Mouse (Mus musculus) lung, postnatal 0 days (tissue): ENCODE results near the gene Klk1b24. TPM values are rescaled to one million over a fixed set of nuclear protein-coding genes. Genes with fewer than 3 reads are reported as not detected.
"Not testable (repeated sequence)": the region's sequence is repeated elsewhere in the genome, so short reads cannot be mapped to it uniquely, and the experiment has no call there.

Source experiments
- ATAC-seq: fragments of 200-750 bp; cut with Nextera tagmentation; 2 replicates; pipeline ENCODE4 v1.8.0; 2017; ENCODE audit warnings: moderate library complexity
- DNase-seq: peaks from one replicate; pipeline ENCODE4 v3.0.0-alpha.2; 2016; ENCODE audit warnings: low spot score
- H3K27ac ChIP-seq: fragments of 300-500 bp; sonication (generic); 2 replicates; pipeline ENCODE4 v1.5.1; 2014; ENCODE audit warnings: antibody characterized with exemption, mild to moderate bottlenecking, low read length, mixed read lengths
- H3K27me3 ChIP-seq: fragments of 300-500 bp; sonication (generic); replicated peaks from 2 replicates; pipeline ENCODE4 v1.6.1; 2014; ENCODE audit warnings: low read length, mixed read lengths; ENCODE audit not compliant: insufficient read depth
- H3K36me3 ChIP-seq: fragments of 300-500 bp; sonication (generic); 2 replicates; pipeline ENCODE4 v1.6.1; 2014; ENCODE audit warnings: low read length, mixed read lengths; ENCODE audit not compliant: insufficient read depth
- H3K4me1 ChIP-seq: fragments of 300-500 bp; sonication (generic); 2 replicates; pipeline ENCODE4 v1.6.1; 2014; ENCODE audit warnings: antibody characterized with exemption, low read depth, low read length, mixed read lengths; ENCODE audit not compliant: insufficient read depth
- H3K4me2 ChIP-seq: fragments of 300-500 bp; sonication (generic); replicated peaks from 2 replicates; pipeline ENCODE4 v1.6.1; 2014; ENCODE audit warnings: low read depth, mild to moderate bottlenecking, low read length, moderate library complexity, mixed read lengths
- H3K4me3 ChIP-seq: fragments of 300-500 bp; sonication (generic); 2 replicates; pipeline ENCODE4 v1.5.1; 2014; ENCODE audit warnings: low read depth, low read length
- H3K9ac ChIP-seq: fragments of 300-500 bp; sonication (generic); replicated peaks from 2 replicates; pipeline ENCODE4 v1.6.1; 2014; ENCODE audit warnings: low read depth, mild to moderate bottlenecking
- H3K9me3 ChIP-seq: fragments of 300-500 bp; sonication (generic); 2 replicates; pipeline ENCODE4 v1.6.1; 2016; ENCODE audit warnings: low read length, mixed read lengths
- CTCF ChIP-seq: IDR thresholded peaks from 2 replicates; pipeline ENCODE4 v1.5.1; 2016; ENCODE audit warnings: antibody characterized with exemption, mild to moderate bottlenecking
- EP300 ChIP-seq: IDR thresholded peaks from 2 replicates; pipeline ENCODE4 v1.6.1; 2016; ENCODE audit warnings: antibody characterized with exemption, mild to moderate bottlenecking, control low read depth
- WGBS: fragments of 180-500 bp; shearing (Covaris S2); extraction: QIAGEN DNeasy Blood & Tissue Kit; methylation state at CpG from one replicate; pipeline ENCODE4 v1.1.7; 2014; 5-methylcytosine and 5-hydroxymethylcytosine counted together
- polyA plus RNA-seq: library from polyadenylated mRNA; unstranded; fragments of >200 nt; fragmentation: Nextera tagmentation; extraction: Ambion mirVana; gene quantifications from 2 replicates; pipeline ENCODE4 v1.2.1, GENCODE M21; 2015

The Klk1b24 gene
- polyA plus RNA-seq, 1 experiment from 2014 or later: not detected

DNA sequence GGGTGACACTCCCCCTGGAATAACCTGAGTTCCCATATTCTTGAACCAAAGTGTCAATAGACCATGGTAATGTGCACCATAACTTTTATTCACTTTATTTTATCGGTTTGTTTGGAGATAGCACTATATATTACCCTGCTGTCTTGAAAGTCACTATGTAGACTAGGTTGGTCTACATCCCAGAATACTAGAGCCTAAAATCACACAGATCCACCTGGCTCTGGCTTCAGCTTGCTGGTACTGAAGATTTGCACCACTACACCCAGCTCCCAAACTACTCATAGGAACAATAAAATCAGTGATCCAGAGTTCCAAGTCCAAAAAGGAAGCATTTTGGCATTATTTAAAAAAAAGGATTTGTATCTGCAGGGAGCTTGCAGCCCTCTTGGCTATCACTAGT is 27.6 kb downstream of the Klk1b24 start, which contains the start of gene Klk1b5:
Gene Klk1b5 (plus strand): TSS at position 301 of the 400 bp plus-strand sequence.
- WGBS: 76% methylated on average over 1 of the region's 1 CpGs
- H3K27me3 ChIP-seq: no peaks in the 10 kb centered on the region
- H3K4me2 ChIP-seq: no peak within 1 kb of the TSS
- H3K27ac ChIP-seq: no peak within 1 kb of the TSS
- ATAC-seq (no peak), DNase-seq (no peak)
- H3K9ac ChIP-seq: no peak within 1 kb of the TSS
- H3K9me3 ChIP-seq: no peaks in the 10 kb centered on the region
- TF ChIP-seq EP300 (no peak), CTCF (no peak)
- no peaks in the 10 kb centered on the region for H3K36me3 ChIP-seq
- H3K4me1 ChIP-seq: no peaks in the 10 kb centered on the region
- H3K4me3 ChIP-seq: no peak within 1 kb of the TSS

DNA sequence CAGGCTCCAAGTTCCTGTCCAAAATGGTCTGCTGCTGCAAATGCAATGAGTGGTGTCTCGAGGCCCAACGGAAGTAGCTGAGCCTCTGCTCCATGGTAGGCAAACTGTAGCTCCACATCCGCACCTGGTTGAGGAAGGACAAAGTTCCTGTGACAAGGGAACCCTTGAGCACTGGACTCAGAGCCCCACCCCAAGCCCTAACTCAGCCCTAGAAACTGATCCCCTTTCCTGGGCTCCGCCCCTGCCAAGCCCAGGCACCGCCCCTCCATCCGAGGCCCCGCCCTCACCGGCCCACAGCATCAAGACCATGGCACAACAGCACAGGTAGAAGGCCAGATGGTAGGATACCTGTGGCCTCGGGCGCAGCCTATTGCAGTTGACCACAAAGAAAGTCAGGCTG is 33.6 kb downstream of the Klk1b24 start:
- H3K4me1 ChIP-seq: not testable (repeated sequence)

DNA sequence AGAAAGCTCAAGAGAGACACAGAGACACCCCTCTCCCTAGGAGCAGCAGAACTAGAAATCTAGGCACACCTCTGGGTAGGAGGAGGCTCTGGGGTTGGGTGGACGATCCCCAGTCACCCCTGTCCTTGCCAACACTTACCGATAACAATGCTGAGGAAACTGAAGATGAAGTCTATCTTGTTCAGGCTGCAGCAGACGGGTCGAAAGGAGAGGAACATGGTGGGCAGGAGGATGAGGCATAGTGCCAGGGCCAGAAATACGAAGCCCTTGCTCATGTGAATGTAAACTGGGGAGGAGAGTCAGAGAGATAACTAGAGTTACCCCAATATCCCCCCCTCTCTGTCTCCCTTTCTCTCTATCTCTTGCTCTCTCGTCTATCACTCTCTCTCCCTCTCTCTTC is 34.3 kb downstream of the Klk1b24 start:
- not testable (repeated sequence) for H3K4me1 ChIP-seq, H3K27ac ChIP-seq, DNase-seq, H3K27me3 ChIP-seq, H3K4me2 ChIP-seq, H3K4me3 ChIP-seq, H3K9me3 ChIP-seq, H3K36me3 ChIP-seq, ATAC-seq, H3K9ac ChIP-seq
- WGBS: 53% methylated on average over 6 of the region's 6 CpGs

More for the DNA sequence above, 33.6 kb downstream of the Klk1b24 start:
- H3K4me3 ChIP-seq, DNase-seq, H3K36me3 ChIP-seq, H3K27ac ChIP-seq, H3K27me3 ChIP-seq, H3K4me2 ChIP-seq, ATAC-seq, H3K9me3 ChIP-seq, H3K9ac ChIP-seq: not testable (repeated sequence)
- 56% methylated on average over 8 of the region's 10 CpGs for WGBS

DNA sequence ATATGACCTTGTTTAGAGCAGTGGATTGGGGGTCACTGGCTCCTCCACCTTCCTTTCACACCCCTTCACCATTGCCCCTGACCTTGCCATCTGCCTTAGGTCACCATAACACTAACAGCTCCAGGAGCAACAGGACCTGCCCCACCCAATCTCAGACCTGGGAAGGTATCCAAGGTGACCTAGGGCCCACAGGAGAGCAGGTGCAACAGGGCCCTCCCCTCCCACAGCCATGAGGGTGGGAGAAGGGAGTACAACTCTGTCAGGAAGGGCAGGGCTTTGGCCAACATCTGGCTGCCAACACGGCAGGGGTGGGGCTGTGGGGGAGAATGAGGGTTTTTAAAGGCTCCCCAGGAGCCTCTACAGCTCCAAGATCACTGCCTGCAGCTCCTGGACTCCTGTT is 37.0 kb downstream of the Klk1b24 start, which contains the start of gene Klk1:
Gene Klk1 (plus strand): TSS at position 285 of the 400 bp plus-strand sequence.
- no peak within 1 kb of the TSS for H3K4me2 ChIP-seq
- ATAC-seq (no peak), DNase-seq (no peak)
- H3K27me3 ChIP-seq: no peaks in the 10 kb centered on the region
- no peak within 1 kb of the TSS for H3K4me3 ChIP-seq
- no peak within 1 kb of the TSS for H3K27ac ChIP-seq
- no peaks in the 10 kb centered on the region for H3K4me1 ChIP-seq
- no peaks in the 10 kb centered on the region for H3K36me3 ChIP-seq
- whole genome bisulfite sequencing: 40% methylated on average over 1 of the region's 1 CpGs
- no peak within 1 kb of the TSS for H3K9ac ChIP-seq
- TF ChIP-seq CTCF (no peak), EP300 (no peak)
- H3K9me3 ChIP-seq: no peaks in the 10 kb centered on the region

DNA sequence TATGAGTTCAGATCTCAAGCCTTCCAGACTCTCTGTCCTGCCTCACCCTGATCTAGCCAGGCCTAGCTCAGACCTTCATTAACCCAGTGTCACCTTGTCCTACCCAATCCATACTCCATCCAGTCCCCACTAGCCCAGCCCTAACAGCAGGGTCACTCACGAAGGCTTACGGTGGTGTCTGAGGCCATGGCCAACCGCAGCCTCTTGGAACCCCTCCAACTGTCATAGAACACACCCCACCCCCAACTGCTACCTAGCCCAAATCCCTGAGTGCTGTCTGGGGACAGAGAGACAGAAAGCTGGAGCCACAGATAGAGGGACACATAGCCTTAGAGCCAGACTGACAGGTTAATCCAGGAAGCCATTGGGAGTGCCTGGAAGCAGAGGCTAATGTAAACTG is 47.9 kb downstream of the Klk1b24 start, which contains the start of gene Gm36864:
Gene Gm36864 (plus strand): TSS at position 269 of the 400 bp plus-strand sequence.
- no peak for TF ChIP-seq CTCF
- no peak for TF ChIP-seq EP300
- ATAC-seq: no peak

DNA sequence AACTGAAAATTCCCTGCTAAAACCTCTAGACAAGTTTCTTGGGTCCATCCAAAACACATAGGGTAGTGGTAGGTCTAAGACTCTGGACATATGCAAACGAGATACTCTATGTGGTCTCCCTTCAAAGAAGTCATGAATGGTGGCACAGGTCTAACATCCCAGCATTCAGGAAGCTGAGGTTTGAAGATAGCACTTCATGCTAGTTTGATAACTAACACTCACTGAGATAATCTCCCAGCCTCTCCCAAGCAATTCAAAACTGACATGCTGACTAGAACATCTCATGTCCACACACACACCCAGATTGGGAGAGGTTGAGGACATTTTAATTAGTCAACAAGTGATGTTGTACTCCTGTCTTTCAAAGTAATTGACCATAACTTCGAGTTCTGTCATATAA is 51.9 kb downstream of the Klk1b24 start:
- DNase-seq (no peak), ATAC-seq (no peak)
- H3K9ac ChIP-seq: no peak overlapping the region
- H3K4me2 ChIP-seq: no peak overlapping the region
- H3K36me3 ChIP-seq: no peaks in the 10 kb centered on the region
- H3K27me3 ChIP-seq: no peaks in the 10 kb centered on the region
- no peaks in the 10 kb centered on the region for H3K9me3 ChIP-seq
- H3K4me3 ChIP-seq: no peak overlapping the region
- no peak for TF ChIP-seq EP300
- no peak for TF ChIP-seq CTCF
- no peak overlapping the region for H3K27ac ChIP-seq
- 46% methylated on average over 2 of the region's 2 CpGs for WGBS
- no peaks in the 10 kb centered on the region for H3K4me1 ChIP-seq

More for the DNA sequence above, 47.9 kb downstream of the Klk1b24 start, which contains the start of gene Gm36864:
- H3K9ac ChIP-seq: no peak within 1 kb of the TSS
- H3K4me1 ChIP-seq: no peaks in the 10 kb centered on the region
- H3K27ac ChIP-seq: no peak within 1 kb of the TSS
- H3K4me3 ChIP-seq: no peak within 1 kb of the TSS
- H3K27me3 ChIP-seq: no peaks in the 10 kb centered on the region
- H3K9me3 ChIP-seq: no peaks in the 10 kb centered on the region
- no peak within 1 kb of the TSS for H3K4me2 ChIP-seq
- DNase-seq: no peak
- H3K36me3 ChIP-seq: no peaks in the 10 kb centered on the region
- 75% methylated on average over 3 of the region's 3 CpGs for WGBS

DNA sequence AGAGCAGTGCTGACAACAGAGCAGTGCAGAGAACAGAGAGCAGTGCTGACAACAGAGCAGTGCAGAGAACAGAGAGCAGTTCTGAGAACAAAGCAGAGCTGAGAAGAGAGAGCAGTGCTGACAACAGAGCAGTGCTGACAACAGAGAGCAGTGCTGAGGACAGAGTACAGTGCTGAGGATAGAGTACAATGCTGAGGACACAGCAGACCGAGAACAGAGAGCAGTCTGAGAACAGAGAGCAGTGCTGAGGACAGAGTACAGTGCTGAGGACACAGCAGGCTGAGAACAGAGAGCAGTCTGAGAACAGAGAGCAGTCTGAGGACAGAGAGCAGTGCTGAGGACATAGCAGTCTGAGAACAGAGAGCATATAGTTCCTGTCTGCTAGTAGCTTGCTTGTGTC is 52.7 kb downstream of the Klk1b24 start:
- no peak overlapping the region for H3K9ac ChIP-seq
- H3K36me3 ChIP-seq: no peaks in the 10 kb centered on the region
- H3K4me3 ChIP-seq: no peak overlapping the region
- peaks cover 4% of the 10 kb centered on the region; the same call in 1 of the 2 replicates for H3K4me1 ChIP-seq
- WGBS: 41% methylated on average over 1 of the region's 1 CpGs
- ATAC-seq (no peak), DNase-seq (no peak)
- TF ChIP-seq CTCF (no peak), EP300 (no peak)
- no peaks in the 10 kb centered on the region for H3K9me3 ChIP-seq
- H3K4me2 ChIP-seq: no peak overlapping the region
- no peaks in the 10 kb centered on the region for H3K27me3 ChIP-seq
- H3K27ac ChIP-seq: no peak overlapping the region
